Mouse (Mus musculus): Measurements from ENCODE around the gene Cfc1. TPM values are rescaled to one million over a fixed set of nuclear protein-coding genes. Genes with fewer than 3 reads are reported as not detected.

Gene Cfc1
- polyA plus RNA-seq, 1 experiment from 2014 or later: not detected

DNA sequence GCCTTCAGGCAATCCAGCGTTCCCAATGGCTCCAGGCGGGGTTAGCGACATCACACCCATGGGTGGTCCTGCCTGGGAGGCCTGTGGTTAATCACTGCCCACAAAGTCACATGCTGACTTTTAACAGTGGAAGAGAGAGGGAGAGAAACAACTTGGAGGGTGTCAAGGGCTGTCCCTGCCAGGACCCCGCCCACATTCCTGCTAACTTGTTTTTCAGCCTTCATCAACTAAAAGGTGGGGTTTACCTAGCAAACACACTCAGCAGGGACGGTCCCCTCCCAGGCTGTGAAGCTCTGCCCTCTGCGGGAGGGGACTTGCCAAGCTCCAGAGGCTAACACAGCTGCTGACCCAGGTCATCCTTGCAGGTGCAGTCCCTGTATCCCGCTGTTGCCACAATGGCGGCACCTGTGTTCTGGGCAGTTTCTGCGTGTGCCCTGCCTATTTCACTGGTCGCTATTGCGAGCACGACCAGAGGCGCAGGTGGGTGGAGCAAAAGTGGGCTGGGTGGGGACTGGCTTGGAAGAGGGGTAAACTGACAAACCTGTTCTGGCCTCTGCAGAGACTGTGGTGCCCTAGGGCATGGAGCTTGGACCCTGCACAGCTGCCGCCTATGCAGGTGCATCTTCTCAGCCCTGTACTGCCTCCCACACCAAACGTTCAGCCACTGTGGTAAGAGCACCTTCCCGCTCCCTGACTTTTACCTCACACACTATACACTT is 1.5 kb downstream of the Cfc1 start:
- ATAC-seq: peak; percentile 81
- Histone ChIP-seq H3K36me3 (ENCODE audit: insufficient read depth, low read length) (no peaks in the 10 kb centered on the region), H3K9me3 (ENCODE audit: low read length) (no peaks in the 10 kb centered on the region), H3K4me2 (replicated peaks; ENCODE audit: low read depth, low read length) (peak overlapping the region; percentile 46), H3K27me3 (replicated peaks; ENCODE audit: insufficient read depth, low read length) (0 out of 2 replicates have a peak, but pooled peaks cover 15% of the 10 kb centered on the region), H3K4me1 (ENCODE audit: insufficient read depth, low read depth, low read length) (no peaks in the 10 kb centered on the region), H3K27ac (ENCODE audit: low read length) (no peak overlapping the region), H3K9ac (replicated peaks; ENCODE audit: low read depth) (no peak overlapping the region), H3K4me3 (ENCODE audit: low read depth, low read length) (no peak overlapping the region)
- TF ChIP-seq EP300 (IDR thresholded peaks at IDR 0.05): no peak
- no peak for TF ChIP-seq CTCF (IDR thresholded peaks at IDR 0.05)
- peak; percentile 25 for DNase-seq (ENCODE audit: low spot score)
- 3% methylated on average over 16 of the region's 16 CpGs for WGBS

DNA sequence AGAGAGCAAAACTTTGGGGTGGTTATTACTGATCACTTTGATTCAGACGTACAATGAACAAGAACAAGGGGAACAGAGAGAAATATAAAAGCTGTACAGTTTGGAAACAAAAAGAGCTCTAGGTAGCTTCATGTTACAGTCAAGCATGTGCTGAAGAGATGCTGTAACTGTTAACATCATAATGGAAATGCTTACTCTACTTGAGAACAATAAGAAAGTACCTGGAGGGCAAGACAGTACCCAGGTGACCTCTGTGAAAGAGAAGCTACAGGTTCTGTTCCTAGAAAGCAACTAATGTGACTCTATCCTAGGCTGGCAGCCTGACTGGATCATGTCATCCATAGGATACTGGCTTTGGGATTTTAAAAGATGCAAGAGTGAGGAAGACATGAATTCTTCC is 11.6 kb downstream of the Cfc1 start:
- Histone ChIP-seq H3K9me3 (ENCODE audit: low read length) (no peaks in the 10 kb centered on the region), H3K4me2 (replicated peaks; ENCODE audit: low read depth, low read length) (no peak overlapping the region), H3K9ac (replicated peaks; ENCODE audit: low read depth) (no peak overlapping the region), H3K27me3 (replicated peaks; ENCODE audit: insufficient read depth, low read length) (no peaks in the 10 kb centered on the region), H3K27ac (ENCODE audit: low read length) (no peak overlapping the region), H3K4me3 (ENCODE audit: low read depth, low read length) (no peak overlapping the region), H3K36me3 (ENCODE audit: insufficient read depth, low read length) (no peaks in the 10 kb centered on the region), H3K4me1 (ENCODE audit: insufficient read depth, low read depth, low read length) (no peaks in the 10 kb centered on the region)
- ATAC-seq: no peak
- DNase-seq (ENCODE audit: low spot score): no peak
- 69% methylated on average over 1 of the region's 1 CpGs for WGBS
- TF ChIP-seq CTCF (IDR thresholded peaks at IDR 0.05): no peak
- TF ChIP-seq EP300 (IDR thresholded peaks at IDR 0.05): no peak

DNA sequence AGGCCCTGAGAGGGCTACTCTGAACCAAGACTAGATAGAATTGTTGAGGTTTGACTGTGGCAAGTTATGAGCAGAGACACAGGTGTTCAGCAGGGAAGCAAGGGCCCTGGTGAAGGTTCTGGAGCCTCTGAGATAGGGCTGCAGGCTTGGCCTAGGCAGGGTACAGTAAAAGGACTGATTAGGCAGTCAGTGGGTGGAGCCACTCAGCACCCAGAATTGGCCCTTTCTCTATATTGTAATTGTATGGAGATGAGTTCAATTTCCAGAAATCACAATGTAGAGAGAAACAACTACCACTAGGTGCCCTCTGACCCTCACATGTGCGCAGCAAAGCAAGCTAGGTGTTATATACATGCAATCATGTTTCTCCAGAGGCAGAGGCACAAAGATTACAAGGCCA is 18.2 kb downstream of the Cfc1 start:
- H3K4me1 ChIP-seq (ENCODE audit: insufficient read depth, low read depth, low read length): no peaks in the 10 kb centered on the region
- no peak overlapping the region for H3K27ac ChIP-seq (ENCODE audit: low read length)
- no peak overlapping the region for H3K4me2 ChIP-seq (replicated peaks; ENCODE audit: low read depth, low read length)
- no peak overlapping the region for H3K9ac ChIP-seq (replicated peaks; ENCODE audit: low read depth)
- DNase-seq (ENCODE audit: low spot score) (no peak), ATAC-seq (no peak)
- no peaks in the 10 kb centered on the region for H3K36me3 ChIP-seq (ENCODE audit: insufficient read depth, low read length)
- WGBS: 68% methylated on average over 1 of the region's 1 CpGs
- no peaks in the 10 kb centered on the region for H3K27me3 ChIP-seq (replicated peaks; ENCODE audit: insufficient read depth, low read length)
- TF ChIP-seq EP300 (IDR thresholded peaks at IDR 0.05) (no peak), CTCF (IDR thresholded peaks at IDR 0.05) (no peak)
- H3K9me3 ChIP-seq (ENCODE audit: low read length): no peaks in the 10 kb centered on the region
- H3K4me3 ChIP-seq (ENCODE audit: low read depth, low read length): no peak overlapping the region

DNA sequence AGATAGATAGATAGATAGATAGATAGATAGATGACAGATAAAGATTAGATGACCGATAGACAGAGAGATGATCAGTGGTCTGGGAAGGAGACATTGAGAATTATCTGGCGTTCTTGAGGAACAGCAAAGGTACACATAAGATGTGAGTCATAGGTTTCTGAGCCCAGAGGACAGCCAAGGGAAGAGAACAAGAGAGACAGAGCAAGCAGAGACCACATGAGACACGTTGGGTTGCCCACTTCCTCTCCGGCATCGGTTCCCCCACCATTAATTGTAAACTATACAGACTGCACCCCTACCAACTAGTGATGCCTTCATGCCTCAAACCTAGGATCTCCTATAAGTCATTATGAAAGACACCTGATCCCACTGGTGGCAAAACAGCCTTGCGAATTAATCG is 18.8 kb downstream of the Cfc1 start:
- TF ChIP-seq CTCF (IDR thresholded peaks at IDR 0.05) (no peak), EP300 (IDR thresholded peaks at IDR 0.05) (no peak)
- Histone ChIP-seq H3K4me1 (ENCODE audit: insufficient read depth, low read depth, low read length) (no peaks in the 10 kb centered on the region), H3K36me3 (ENCODE audit: insufficient read depth, low read length) (no peaks in the 10 kb centered on the region), H3K27me3 (replicated peaks; ENCODE audit: insufficient read depth, low read length) (no peaks in the 10 kb centered on the region), H3K9me3 (ENCODE audit: low read length) (no peaks in the 10 kb centered on the region), H3K27ac (ENCODE audit: low read length) (no peak overlapping the region), H3K9ac (replicated peaks; ENCODE audit: low read depth) (no peak overlapping the region), H3K4me2 (replicated peaks; ENCODE audit: low read depth, low read length) (no peak overlapping the region), H3K4me3 (ENCODE audit: low read depth, low read length) (no peak overlapping the region)
- no peak for DNase-seq (ENCODE audit: low spot score)
- ATAC-seq: no peak
- 81% methylated on average over 7 of the region's 7 CpGs for WGBS

DNA sequence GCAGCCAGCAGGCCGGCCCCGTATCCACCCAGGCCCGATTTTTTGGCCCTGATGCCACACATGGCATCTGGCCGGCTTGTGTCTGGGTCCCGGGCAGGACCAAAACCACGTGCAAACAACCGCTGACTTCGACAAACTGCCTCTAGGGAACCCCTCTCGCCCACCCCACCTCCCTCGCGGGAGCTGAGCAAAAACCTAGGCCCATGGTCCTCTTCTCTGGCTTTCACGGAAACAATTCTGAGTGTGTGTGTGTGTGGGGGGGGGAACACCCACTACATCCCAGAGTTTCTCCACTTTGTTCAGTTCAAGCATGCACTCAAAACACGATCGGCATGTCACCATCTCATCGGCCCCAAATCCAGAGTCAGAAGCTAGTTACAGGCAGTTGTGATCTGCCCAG is 25.4 kb downstream of the Cfc1 start, which contains the start of gene Prss40:
Gene Prss40, minus strand, starts transcription at position 101 of the 400 bp plus-strand sequence.
- ATAC-seq (no peak), DNase-seq (ENCODE audit: low spot score) (no peak)
- 80% methylated on average over 15 of the region's 15 CpGs for WGBS
- no peak within 1 kb of the TSS for H3K4me2 ChIP-seq (replicated peaks; ENCODE audit: low read depth, low read length)
- no peak within 1 kb of the TSS for H3K4me3 ChIP-seq (ENCODE audit: low read depth, low read length)
- no peaks in the 10 kb centered on the region for H3K27me3 ChIP-seq (replicated peaks; ENCODE audit: insufficient read depth, low read length)
- H3K9me3 ChIP-seq (ENCODE audit: low read length): no peaks in the 10 kb centered on the region
- no peaks in the 10 kb centered on the region for H3K36me3 ChIP-seq (ENCODE audit: insufficient read depth, low read length)
- no peaks in the 10 kb centered on the region for H3K4me1 ChIP-seq (ENCODE audit: insufficient read depth, low read depth, low read length)
- no peak within 1 kb of the TSS for H3K9ac ChIP-seq (replicated peaks; ENCODE audit: low read depth)
- no peak for TF ChIP-seq EP300 (IDR thresholded peaks at IDR 0.05)
- TF ChIP-seq CTCF (IDR thresholded peaks at IDR 0.05): no peak
- no peak within 1 kb of the TSS for H3K27ac ChIP-seq (ENCODE audit: low read length)

GRCm38 (mm10) chr1:34564383-34565045 is 29.1 kb downstream of the Cfc1 start:
- 71% methylated on average over 8 of the region's 8 CpGs for WGBS
- ATAC-seq (no peak), DNase-seq (ENCODE audit: low spot score) (no peak)
- Histone ChIP-seq H3K4me3 (ENCODE audit: low read depth, low read length) (no peak overlapping the region), H3K27me3 (replicated peaks; ENCODE audit: insufficient read depth, low read length) (no peaks in the 10 kb centered on the region), H3K27ac (ENCODE audit: low read length) (no peak overlapping the region), H3K4me1 (ENCODE audit: insufficient read depth, low read depth, low read length) (no peaks in the 10 kb centered on the region), H3K36me3 (ENCODE audit: insufficient read depth, low read length) (no peaks in the 10 kb centered on the region), H3K9me3 (ENCODE audit: low read length) (no peaks in the 10 kb centered on the region), H3K9ac (replicated peaks; ENCODE audit: low read depth) (no peak overlapping the region), H3K4me2 (replicated peaks; ENCODE audit: low read depth, low read length) (no peak overlapping the region)
- TF ChIP-seq EP300 (IDR thresholded peaks at IDR 0.05) (no peak), CTCF (IDR thresholded peaks at IDR 0.05) (no peak)
